Mouse (Mus musculus): ENCODE measurements around the gene Polr2e.
A peak's percentile ranks its signal among the peaks of the same experiment; 100 is the strongest.

Polr2e gene

DNA sequence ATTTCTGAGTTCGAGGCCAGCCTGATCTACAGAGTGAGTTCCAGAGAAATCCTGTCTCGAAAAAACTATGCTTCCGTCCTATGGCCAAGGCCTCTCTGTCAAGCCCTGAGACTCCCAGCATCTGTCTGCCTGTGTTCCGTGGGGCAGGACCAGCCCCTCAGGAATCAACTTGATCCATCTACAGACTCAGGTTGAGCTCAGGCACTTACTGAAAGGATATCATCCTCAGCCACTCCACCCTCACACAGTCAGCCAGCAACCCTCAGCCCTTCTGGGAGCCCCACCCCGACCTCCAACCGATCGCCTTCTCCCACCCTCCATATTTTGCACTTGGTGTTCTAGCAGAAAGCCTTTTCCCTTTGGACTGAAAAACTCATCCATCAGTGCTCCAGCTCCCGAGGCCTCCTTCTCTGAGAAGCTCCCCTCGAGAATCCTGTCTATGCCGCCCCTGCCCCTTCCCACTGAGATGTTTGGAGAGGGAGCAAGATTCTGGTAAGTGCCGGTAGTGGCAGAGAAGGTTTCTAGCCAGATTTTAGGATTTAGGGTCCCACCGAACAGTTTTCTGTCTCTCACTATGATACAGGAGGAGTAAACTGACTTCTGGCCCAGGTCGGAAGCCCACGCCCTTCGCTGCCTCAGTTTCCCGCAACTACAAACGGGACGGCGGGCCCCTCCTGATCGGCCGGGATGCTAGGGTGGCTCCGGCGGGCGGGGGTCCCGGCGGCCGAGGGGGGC, 51.7 kb downstream of the Polr2e start:
- DNase-seq (ENCODE audit: low spot score), result no peak

DNA sequence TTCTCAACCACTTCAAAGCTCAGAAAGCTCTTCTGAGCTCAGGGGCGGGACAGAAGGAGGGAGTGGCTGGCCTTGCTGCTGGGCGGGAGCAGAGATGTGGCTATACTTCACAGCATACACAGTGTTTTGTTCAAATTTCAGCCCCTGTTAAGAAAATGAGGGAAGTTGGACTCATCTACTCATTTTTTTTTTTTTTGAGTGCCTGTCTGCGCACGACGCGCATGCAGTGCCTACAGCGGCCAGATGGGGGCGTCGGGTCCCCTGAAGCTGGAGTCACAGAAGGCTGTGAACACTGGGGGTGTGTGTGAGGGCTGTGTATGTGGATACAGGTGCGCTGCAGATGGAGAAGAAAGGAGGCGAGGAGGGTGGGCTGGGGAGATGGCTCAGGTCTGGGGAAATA, 52.6 kb downstream of the Polr2e start:
- peak; percentile 89 for DNase-seq (ENCODE audit: low spot score)

DNA sequence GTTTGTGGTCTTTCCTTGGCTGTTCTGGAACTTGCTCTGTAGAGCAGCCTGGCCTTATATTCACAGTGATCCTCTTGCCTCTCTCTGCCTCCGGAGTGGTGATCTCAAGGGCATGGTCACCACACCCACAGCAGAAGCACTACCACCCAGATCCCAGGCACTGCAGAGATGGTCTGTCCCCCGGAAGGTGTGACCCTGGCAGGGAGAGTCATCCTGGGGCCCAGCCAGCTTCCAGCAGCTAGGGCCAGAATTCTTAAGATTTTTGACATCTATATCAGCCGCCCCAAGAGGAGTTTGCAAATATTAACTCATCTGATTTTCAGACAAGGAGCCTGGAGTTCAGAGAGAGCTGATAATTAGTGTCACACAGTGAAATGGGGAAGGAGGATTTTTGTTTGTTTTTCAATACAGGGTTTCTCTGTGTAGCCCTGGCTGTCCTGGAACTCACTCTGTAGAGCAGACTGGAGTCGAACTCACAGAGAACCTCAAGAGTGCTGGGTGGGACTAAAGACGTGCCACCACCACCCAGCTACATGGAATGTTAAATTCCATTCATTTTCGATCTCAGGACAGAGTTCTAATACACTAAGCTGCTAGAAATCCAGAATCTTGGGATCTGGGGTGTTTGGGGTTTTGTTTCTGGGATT, 53.2 kb downstream of the Polr2e start:
- peak; percentile 55 for DNase-seq (ENCODE audit: low spot score)
